Mouse (Mus musculus): ENCODE measurements around the gene Gkn2.

The Gkn2 gene

DNA sequence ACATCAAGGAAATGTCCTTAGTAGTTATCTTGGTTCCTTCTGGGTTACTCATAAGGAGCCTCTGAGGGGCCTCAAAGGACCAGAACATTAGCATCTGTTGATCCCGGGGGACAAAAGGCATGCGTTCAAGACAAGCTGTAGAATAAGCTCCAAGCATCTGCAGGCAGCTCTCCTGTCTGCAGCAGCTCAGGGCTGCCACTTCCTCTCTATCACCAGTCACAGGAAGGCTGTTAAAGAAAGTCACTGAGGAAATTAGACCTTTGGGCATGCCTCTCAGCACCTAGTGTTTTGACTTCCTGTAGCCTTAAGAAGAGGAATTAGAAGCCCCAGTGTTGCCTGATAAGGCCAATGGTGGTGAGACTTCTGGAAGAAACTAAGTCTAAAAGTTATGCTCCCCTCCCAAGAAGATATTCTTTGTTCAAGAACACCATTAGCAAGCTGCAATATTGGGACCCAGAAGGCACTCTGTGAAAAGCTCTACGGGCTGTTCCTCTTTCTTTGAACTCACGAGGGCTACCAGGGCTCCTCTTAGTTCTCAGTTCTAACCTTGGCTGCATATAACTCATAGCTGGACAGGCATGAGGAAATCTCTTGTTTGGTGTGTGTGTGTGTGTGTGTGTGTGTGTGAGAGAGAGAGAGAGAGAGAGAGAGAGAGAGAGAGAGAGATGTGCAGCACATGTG lies 26.9 kb downstream of the Gkn2 start:
- no peak for DNase-seq (ENCODE audit: low spot score)

DNA sequence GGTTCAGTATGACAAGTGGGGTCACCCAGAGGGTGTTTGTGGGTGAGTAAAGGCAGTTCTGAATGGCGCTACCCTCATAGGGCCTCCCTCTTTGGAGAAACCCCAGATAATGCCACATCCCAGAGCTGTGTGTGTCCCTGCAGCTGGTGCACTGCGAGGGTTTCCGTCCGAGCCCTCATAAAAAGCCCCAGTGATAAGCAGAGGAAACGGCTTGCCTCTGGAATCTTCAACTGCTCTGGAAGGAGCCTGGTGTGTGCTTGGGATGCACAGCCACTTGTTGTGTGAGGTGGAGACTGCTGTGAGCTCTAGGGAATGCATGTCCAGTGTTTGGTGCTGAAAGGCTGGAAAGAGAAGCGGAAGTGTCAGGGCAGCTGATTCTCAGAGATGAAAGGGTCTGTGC lies 28.3 kb downstream of the Gkn2 start:
- no peak for DNase-seq (ENCODE audit: low spot score)

DNA sequence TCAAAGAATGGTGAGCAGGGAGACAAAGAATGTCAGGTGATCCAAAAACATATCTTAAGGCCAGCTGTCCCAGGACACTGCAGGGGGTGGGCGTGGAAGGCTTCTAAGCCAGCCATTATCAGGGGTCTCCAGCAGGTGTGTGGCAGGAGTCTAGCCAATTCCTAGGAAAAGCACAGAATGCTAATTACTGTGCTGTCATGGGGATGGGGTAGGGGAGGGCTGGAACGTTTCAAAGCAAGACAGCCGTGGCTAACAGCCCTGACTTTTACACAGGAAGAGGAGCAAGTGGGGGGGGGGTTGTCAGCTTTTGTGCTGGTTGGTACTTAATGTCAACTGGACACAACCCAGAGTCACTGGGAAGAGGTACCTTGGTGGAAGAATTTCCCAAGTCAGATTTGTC lies 38.9 kb downstream of the Gkn2 start:
- DNase-seq (ENCODE audit: low spot score), result no peak

DNA sequence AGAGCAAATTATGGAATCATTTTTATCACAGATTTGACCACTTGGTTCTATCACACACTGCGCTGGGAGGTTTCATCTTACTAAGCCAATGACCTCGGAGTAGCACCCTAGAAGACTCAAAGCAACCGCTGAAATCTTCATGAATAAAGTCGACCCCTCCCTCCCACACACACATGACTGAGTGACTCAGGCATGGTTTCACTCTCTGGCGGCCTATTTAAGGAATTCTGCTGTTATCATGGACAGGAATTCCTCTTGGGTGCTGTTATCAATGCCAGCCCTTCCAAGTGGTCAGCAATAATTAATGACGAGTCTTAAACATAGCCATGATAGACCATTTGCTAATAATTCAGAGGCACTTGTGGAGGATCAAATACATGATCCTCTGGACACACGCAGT lies 49.1 kb downstream of the Gkn2 start:
- no peak for DNase-seq (ENCODE audit: low spot score)

DNA sequence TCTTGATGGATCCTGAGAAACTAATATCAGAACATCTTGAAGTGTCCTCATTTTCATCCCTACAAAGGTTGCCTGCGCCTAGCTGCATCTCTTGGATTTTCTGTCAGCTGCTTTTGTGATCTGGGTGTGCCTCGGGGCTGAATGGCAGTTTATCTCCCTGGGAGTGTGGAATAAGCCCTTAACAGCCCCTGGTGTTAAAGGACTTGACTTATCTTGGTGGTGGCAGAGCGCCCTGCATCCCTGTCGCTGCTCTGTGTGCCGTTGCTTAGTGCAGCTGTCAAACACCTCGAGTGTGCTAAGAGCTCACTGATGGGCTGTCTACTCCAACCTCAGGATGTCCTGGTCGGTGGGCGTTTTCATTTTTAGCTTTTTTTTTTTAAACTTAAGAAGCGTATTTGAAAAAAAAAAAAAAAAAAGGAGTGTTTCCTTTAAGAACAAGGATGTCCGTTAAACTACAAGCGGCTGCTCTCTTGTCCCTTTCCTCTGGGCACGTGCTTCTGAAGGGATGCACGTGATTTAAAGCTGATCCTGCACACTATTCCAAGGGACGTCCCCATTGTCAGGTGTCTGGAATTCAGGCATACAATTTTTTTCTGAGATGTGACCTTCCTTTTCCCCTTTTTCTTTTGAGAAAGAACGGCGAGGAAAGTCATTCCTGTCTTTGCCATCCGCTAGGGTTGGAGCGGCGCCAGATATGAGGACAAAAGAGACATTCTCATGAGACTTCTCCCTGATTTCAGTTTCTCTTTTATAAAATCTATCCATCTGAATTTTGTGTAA lies 51.1 kb downstream of the Gkn2 start:
- no peak for DNase-seq (ENCODE audit: low spot score)

DNA sequence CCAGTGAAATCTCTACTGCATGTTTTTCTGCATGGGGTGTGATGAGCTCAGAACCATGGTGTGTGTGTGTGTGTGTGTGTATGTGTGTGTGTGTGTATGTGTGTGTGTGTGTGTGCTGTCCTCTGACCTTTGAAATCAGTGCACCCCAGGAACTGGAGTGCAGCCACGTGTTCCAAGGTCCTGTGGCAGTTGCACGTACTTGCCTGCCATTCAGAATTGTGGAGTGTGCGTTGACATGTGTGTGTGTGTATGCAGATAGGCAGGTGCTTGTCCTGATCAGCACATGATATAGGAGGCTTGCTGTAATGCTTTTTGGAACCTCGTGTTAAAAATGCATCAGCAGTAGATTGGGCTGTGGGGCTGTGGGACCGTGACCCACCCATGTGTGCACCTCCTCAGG lies 53.8 kb downstream of the Gkn2 start:
- no peak for DNase-seq (ENCODE audit: low spot score)

DNA sequence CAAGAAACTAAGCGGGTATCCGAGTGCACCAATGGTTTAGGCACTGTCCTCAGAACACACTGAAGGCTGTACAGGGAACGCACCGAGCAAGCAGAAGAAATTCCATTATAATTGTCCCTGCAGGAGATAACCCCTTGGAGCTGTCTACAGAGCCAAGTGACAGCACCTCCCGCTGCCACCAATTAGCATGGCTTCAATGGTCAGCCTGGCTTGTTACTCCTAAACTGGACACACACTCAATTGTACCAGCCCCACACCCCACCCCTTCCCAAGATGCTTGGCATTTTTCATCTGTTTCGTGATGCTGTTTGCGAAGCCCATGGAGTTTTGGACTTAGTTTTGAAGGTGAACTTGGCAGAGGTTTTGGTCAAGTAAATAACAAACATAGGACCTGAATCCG lies 54.5 kb downstream of the Gkn2 start:
- DNase-seq (ENCODE audit: low spot score), result no peak

DNA sequence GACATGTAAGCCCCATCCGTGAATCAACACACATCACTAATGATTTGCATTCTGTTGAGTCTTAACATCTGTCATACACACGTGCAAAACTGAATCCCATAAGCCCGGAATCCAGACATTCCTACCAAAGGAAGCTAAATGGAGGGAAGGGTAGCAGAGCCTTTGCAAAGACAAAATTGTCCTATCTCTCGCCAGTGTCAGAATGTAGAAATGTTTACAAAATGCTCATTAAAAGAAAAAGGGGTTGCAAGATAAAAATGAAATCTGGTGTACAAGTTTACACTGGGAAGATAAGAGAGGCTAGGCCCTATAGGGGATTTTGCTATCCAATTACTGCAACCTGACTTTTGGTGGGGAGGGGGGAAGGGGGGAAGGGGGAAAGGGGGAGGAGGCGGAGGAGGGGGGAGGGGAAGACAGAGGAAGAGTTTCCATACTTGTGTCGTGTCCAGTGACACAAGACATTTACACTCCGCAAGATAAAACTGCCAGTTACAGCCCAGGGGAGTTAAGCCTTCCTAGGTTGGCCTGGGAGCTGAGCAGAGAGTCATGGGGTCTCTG lies 55.4 kb downstream of the Gkn2 start, which contains the start of gene Bmp10:
Bmp10 (plus strand) TSS at position 508 of the 558 bp plus-strand sequence.
- DNase-seq (ENCODE audit: low spot score), result no peak
